Mouse (Mus musculus) kidney, embryonic 15.5 days (tissue): ENCODE data around the gene Phf8. TPM values are rescaled to one million over a fixed set of nuclear protein-coding genes. Genes with fewer than 3 reads are reported as not detected.

ENCODE experiments used
- ATAC-seq: fragments of 200-750 bp; cut with Nextera tagmentation; replicated peaks from 2 replicates; pipeline ENCODE4 v1.8.0; 2017; ENCODE audit warnings: moderate TSS enrichment; ENCODE audit not compliant: low FRiP score
- H3K27ac ChIP-seq: fragments of 300-500 bp; sonication (generic); 2 replicates; pipeline ENCODE4 v1.5.1; 2015; ENCODE audit warnings: mild to moderate bottlenecking, inconsistent platforms
- H3K27me3 ChIP-seq: fragments of 300-500 bp; sonication (generic); 2 replicates; pipeline ENCODE4 v1.6.1; 2015; ENCODE audit warnings: inconsistent platforms
- H3K36me3 ChIP-seq: fragments of 300-500 bp; sonication (generic); 2 replicates; pipeline ENCODE4 v1.6.1; 2015; ENCODE audit warnings: inconsistent platforms
- H3K4me1 ChIP-seq: fragments of 300-500 bp; sonication (generic); 2 replicates; pipeline ENCODE4 v1.6.1; 2015; ENCODE audit warnings: inconsistent platforms
- H3K4me2 ChIP-seq: fragments of 300-500 bp; sonication (generic); 2 replicates; pipeline ENCODE4 v1.6.1; 2015; ENCODE audit warnings: moderate library complexity, mild to moderate bottlenecking, inconsistent platforms
- H3K4me3 ChIP-seq: fragments of 300-500 bp; sonication (generic); replicated peaks from 2 replicates; pipeline ENCODE4 v1.5.1; 2015; ENCODE audit warnings: mild to moderate bottlenecking, inconsistent platforms
- H3K9ac ChIP-seq: fragments of 300-500 bp; sonication (generic); 2 replicates; pipeline ENCODE4 v1.6.1; 2015; ENCODE audit warnings: mild to moderate bottlenecking, inconsistent platforms
- H3K9me3 ChIP-seq: fragments of 300-500 bp; sonication (generic); replicated peaks from 2 replicates; pipeline ENCODE4 v1.6.1; 2016; ENCODE audit warnings: inconsistent platforms
- WGBS: fragments of 180-500 bp; shearing (Covaris S2); methylation state at CpG from one replicate; pipeline ENCODE4 v1.1.7; 2015; ENCODE audit warnings: mixed read lengths; 5-methylcytosine and 5-hydroxymethylcytosine counted together
- polyA plus RNA-seq: library from polyadenylated mRNA; unstranded; fragments of >200 nt; fragmentation: Nextera tagmentation; extraction: Ambion mirVana; gene quantifications from 2 replicates; pipeline ENCODE4 v1.2.1, GENCODE M21; 2015

The Phf8 gene
- polyA plus RNA-seq, 1 experiment from 2014 or later: 15.4 TPM

DNA sequence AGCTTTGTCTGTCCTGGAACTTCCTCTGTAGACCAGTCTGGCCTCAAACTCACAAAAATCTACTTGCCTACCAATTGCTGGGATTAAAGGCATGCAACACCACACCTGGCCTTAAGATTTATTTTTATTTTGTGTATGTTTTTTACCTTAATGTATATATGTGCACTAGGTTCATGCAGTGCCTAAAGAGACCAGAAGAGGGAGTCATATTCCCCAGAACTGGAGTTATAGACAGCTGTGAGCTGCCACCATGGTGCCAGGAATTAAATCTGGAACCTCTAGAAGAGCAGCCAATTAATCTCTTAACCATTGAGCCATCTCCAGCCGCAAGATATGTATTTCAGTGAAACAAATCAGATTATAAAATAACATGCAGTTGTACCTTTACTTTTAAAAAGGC, 54.7 kb downstream of the Phf8 start:
- Histone ChIP-seq H3K9me3 (no peaks in the 10 kb centered on the region), H3K4me2 (no peak overlapping the region), H3K4me3 (no peak overlapping the region), H3K9ac (no peak overlapping the region), H3K27me3 (0 out of 2 replicates have a peak, but pooled peaks cover 2% of the 10 kb centered on the region), H3K4me1 (no peaks in the 10 kb centered on the region), H3K36me3 (0 out of 2 replicates have a peak, but pooled peaks cover 16% of the 10 kb centered on the region), H3K27ac (no peak overlapping the region)
- WGBS: 91% methylated on average over 1 of the region's 1 CpGs
- ATAC-seq: no peak

- 66% methylated on average over 2 of the region's 2 CpGs for WGBS
- Histone ChIP-seq H3K27ac (no peak overlapping the region), H3K9me3 (no peaks in the 10 kb centered on the region), H3K4me1 (no peaks in the 10 kb centered on the region), H3K9ac (no peak overlapping the region), H3K27me3 (peaks cover 7% of the 10 kb centered on the region), H3K4me3 (no peak overlapping the region), H3K36me3 (no peaks in the 10 kb centered on the region), H3K4me2 (no peak overlapping the region)
- ATAC-seq: no peak
Measured at GRCm38 (mm10) chrX:151643386-151643785, 122.9 kb downstream of the Phf8 start.

- Histone ChIP-seq H3K4me1 (no peaks in the 10 kb centered on the region), H3K4me2 (no peak overlapping the region), H3K9ac (no peak overlapping the region), H3K36me3 (no peaks in the 10 kb centered on the region), H3K9me3 (no peaks in the 10 kb centered on the region), H3K4me3 (no peak overlapping the region), H3K27ac (no peak overlapping the region), H3K27me3 (peaks cover 9% of the 10 kb centered on the region)
- ATAC-seq: no peak
- WGBS: 55% methylated on average over 2 of the region's 2 CpGs
Measured at GRCm38 (mm10) chrX:151653744-151654143, 133.3 kb downstream of the Phf8 start.

- Histone ChIP-seq H3K9ac (no peak overlapping the region), H3K36me3 (no peaks in the 10 kb centered on the region), H3K4me3 (no peak overlapping the region), H3K4me2 (no peak overlapping the region), H3K27ac (no peak overlapping the region), H3K27me3 (no peaks in the 10 kb centered on the region), H3K9me3 (no peaks in the 10 kb centered on the region), H3K4me1 (no peaks in the 10 kb centered on the region)
- ATAC-seq: no peak
- WGBS: 85% methylated on average over 5 of the region's 5 CpGs
Measured at GRCm38 (mm10) chrX:151674492-151675171, 154.2 kb downstream of the Phf8 start.

Other genes with a start within 250 kb of the Phf8 start
- gene Fam120c, start 176.5 kb upstream of the Phf8 start, polyA plus RNA-seq: 3.7 and 4.1 TPM in 2 replicates